Mouse (Mus musculus) embryonic facial prominence, embryonic 13.5 days (tissue): Measurements from ENCODE around the gene Retnlg. TPM values are rescaled to one million over a fixed set of nuclear protein-coding genes. Genes with fewer than 3 reads are reported as not detected.
"Not testable (repeated sequence)": the region's sequence is repeated elsewhere in the genome, so short reads cannot be mapped to it uniquely, and the experiment has no call there.

Source experiments
- ATAC-seq: fragments of 200-750 bp; cut with Nextera tagmentation; 2 replicates; pipeline ENCODE4 v1.8.0; 2017; ENCODE audit warnings: low read depth; ENCODE audit not compliant: insufficient number of reproducible peaks, insufficient read depth, low FRiP score, low TSS enrichment
- H3K27ac ChIP-seq: fragments of 300-500 bp; sonication (generic); 2 replicates; pipeline ENCODE4 v1.5.1; 2015; ENCODE audit warnings: moderate library complexity, mild to moderate bottlenecking, inconsistent platforms
- H3K27me3 ChIP-seq: fragments of 300-500 bp; sonication (generic); 2 replicates; pipeline ENCODE4 v1.6.1; 2015; ENCODE audit warnings: mild to moderate bottlenecking, inconsistent platforms
- H3K36me3 ChIP-seq: fragments of 300-500 bp; sonication (generic); 2 replicates; pipeline ENCODE4 v1.6.1; 2015; ENCODE audit warnings: mild to moderate bottlenecking, inconsistent platforms
- H3K4me1 ChIP-seq: fragments of 300-500 bp; sonication (generic); 2 replicates; pipeline ENCODE4 v1.6.1; 2015; ENCODE audit warnings: inconsistent platforms
- H3K4me2 ChIP-seq: fragments of 300-500 bp; sonication (generic); 2 replicates; pipeline ENCODE4 v1.6.1; 2015; ENCODE audit warnings: moderate library complexity, mild to moderate bottlenecking, inconsistent platforms
- H3K4me3 ChIP-seq: fragments of 300-500 bp; sonication (generic); 2 replicates; pipeline ENCODE4 v1.5.1; 2015; ENCODE audit warnings: mild to moderate bottlenecking, inconsistent platforms
- H3K9ac ChIP-seq: fragments of 300-500 bp; sonication (generic); 2 replicates; pipeline ENCODE4 v1.6.1; 2015; ENCODE audit warnings: mild to moderate bottlenecking, inconsistent platforms
- H3K9me3 ChIP-seq: fragments of 300-500 bp; sonication (generic); 2 replicates; pipeline ENCODE4 v1.6.1; 2016; ENCODE audit warnings: inconsistent platforms
- WGBS: fragments of 180-500 bp; shearing (Covaris S2); methylation state at CpG from one replicate; pipeline ENCODE4 v1.1.7; 2015; ENCODE audit warnings: mixed read lengths; 5-methylcytosine and 5-hydroxymethylcytosine counted together
- polyA plus RNA-seq: library from polyadenylated mRNA; unstranded; fragments of >200 nt; fragmentation: Nextera tagmentation; extraction: Ambion mirVana; gene quantifications from 2 replicates; pipeline ENCODE4 v1.2.1, GENCODE M21; 2015

Retnlg gene
- not detected in 2 replicates for polyA plus RNA-seq

DNA sequence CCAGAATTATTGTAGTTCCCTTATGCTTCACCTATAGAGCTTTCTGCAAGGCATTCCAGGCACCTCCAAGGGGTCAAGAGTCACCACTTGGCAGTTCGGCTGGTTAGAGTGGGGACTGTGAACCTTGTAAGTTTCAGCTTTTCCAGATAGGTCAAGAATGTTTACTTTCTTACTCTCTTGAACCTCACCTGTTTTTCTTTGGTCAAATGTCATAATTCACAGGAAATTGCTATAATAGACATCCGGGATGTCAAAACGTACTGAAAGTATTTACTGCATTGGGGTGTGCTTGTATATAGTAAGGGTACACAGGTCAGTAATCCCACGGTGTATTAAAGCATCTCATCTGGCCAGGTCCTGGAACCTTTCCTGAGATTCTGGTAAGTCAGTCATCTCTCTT, at the start of gene Retnlg:
Gene Retnlg, plus strand, starts transcription at position 301 of the 400 bp plus-strand sequence.
- no peaks in the 10 kb centered on the region for H3K27me3 ChIP-seq
- no peaks in the 10 kb centered on the region for H3K36me3 ChIP-seq
- no peak within 1 kb of the TSS for H3K9ac ChIP-seq
- ATAC-seq, result no peak
- H3K4me2 ChIP-seq, result no peak within 1 kb of the TSS
- no peak within 1 kb of the TSS for H3K4me3 ChIP-seq
- 79% methylated on average over 4 of the region's 4 CpGs for WGBS
- H3K4me1 ChIP-seq, result no peaks in the 10 kb centered on the region
- H3K27ac ChIP-seq, result no peak within 1 kb of the TSS
- H3K9me3 ChIP-seq, result no peaks in the 10 kb centered on the region

- Histone ChIP-seq H3K9ac (no peak overlapping the region), H3K4me1 (no peaks in the 10 kb centered on the region), H3K27me3 (no peaks in the 10 kb centered on the region), H3K4me2 (no peak overlapping the region), H3K9me3 (no peaks in the 10 kb centered on the region), H3K36me3 (no peaks in the 10 kb centered on the region), H3K27ac (no peak overlapping the region), H3K4me3 (no peak overlapping the region)
- WGBS, result 81% methylated on average over 3 of the region's 3 CpGs
- no peak for ATAC-seq
These were observed 45.9 kb upstream of the Retnlg start for GRCm38 (mm10) chr16:48826474-48826873.

DNA sequence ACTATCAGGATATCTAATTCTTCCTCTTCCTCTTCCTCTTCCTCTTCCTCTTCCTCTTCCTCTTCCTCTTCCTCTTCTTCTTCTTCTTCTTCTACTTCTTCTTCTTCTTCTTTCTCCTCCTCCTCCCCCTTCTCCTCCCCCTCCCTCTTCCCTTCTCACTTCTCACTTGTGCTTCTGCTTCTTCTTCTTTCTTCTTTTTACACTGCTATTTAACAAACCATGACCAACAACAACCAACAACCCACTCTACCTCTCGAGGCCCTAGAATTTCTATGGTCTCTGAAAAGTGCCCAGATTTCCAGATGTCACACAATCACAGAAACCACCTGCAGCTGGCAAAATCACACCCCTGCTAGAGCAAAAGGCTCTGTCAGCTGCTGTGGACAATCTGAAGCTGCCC, 44.8 kb upstream of the Retnlg start:
- Histone ChIP-seq H3K36me3 (no peaks in the 10 kb centered on the region), H3K4me1 (no peaks in the 10 kb centered on the region), H3K9ac (no peak overlapping the region), H3K27me3 (no peaks in the 10 kb centered on the region), H3K9me3 (no peaks in the 10 kb centered on the region), H3K27ac (no peak overlapping the region), H3K4me2 (no peak overlapping the region), H3K4me3 (no peak overlapping the region)
- WGBS, result 47% methylated on average over 1 of the region's 1 CpGs
- no peak for ATAC-seq

DNA sequence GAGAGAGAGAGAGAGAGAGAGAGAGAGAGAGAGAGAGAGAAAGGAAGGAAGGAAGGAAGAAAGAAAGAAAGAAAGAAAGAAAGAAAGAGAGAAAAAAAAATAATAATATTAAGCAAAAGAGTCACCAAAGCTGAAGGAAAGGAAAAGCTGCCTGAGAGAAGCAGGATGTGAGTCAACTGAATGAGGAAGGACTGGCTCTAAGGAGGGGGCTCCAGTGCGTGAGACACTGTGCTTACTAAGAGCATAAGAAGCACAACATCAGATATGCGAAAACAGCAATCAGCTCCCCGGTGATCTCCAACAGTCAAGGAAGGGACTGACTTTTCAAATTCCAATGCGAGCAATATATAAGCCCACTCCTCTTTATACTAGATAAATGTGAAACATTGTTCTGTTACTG, 43.4 kb upstream of the Retnlg start:
- 79% methylated on average over 4 of the region's 4 CpGs for WGBS
- no peaks in the 10 kb centered on the region for H3K36me3 ChIP-seq
- H3K27me3 ChIP-seq, result no peaks in the 10 kb centered on the region
- no peaks in the 10 kb centered on the region for H3K4me1 ChIP-seq
- no peak overlapping the region for H3K4me2 ChIP-seq
- no peak overlapping the region for H3K9ac ChIP-seq
- no peak for ATAC-seq
- H3K4me3 ChIP-seq, result no peak overlapping the region
- no peaks in the 10 kb centered on the region for H3K9me3 ChIP-seq
- H3K27ac ChIP-seq, result no peak overlapping the region

DNA sequence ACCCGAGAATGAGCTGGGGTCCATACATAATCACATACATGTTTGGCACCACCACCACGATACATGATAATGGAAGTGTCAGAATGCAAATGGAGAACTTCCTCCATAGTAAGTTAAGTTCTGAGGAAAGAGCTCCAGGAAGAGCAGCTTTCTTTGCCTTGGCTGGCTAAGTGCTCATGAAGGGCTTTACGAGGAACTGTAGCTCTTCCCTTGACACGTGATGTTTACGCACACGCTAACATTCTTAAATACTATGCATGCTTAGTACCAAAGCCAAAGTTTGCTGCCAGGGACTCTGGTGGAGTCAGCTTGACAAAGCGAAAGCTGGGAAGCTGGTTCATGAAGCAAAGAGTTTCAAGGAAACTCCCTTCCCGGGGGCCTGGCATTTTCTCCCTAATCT, 40.4 kb upstream of the Retnlg start:
- H3K4me3 ChIP-seq, result no peak overlapping the region
- ATAC-seq, result no peak
- H3K9me3 ChIP-seq, result no peaks in the 10 kb centered on the region
- H3K27ac ChIP-seq, result no peak overlapping the region
- H3K36me3 ChIP-seq, result no peaks in the 10 kb centered on the region
- 87% methylated on average over 8 of the region's 8 CpGs for WGBS
- no peaks in the 10 kb centered on the region for H3K27me3 ChIP-seq
- no peak overlapping the region for H3K4me2 ChIP-seq
- no peaks in the 10 kb centered on the region for H3K4me1 ChIP-seq
- no peak overlapping the region for H3K9ac ChIP-seq

GRCm38 (mm10) chr16:48833626-48834025, 38.8 kb upstream of the Retnlg start:
- H3K36me3 ChIP-seq, H3K4me3 ChIP-seq, H3K4me2 ChIP-seq, ATAC-seq, H3K27me3 ChIP-seq, H3K4me1 ChIP-seq, H3K9me3 ChIP-seq, H3K9ac ChIP-seq, H3K27ac ChIP-seq: not testable (repeated sequence)
- WGBS, result 61% methylated on average over 1 of the region's 1 CpGs

- Histone ChIP-seq H3K9ac (no peak within 1 kb of the TSS), H3K27ac (no peak within 1 kb of the TSS), H3K9me3 (no peaks in the 10 kb centered on the region), H3K4me3 (no peak within 1 kb of the TSS), H3K36me3 (no peaks in the 10 kb centered on the region), H3K4me2 (no peak within 1 kb of the TSS), H3K27me3 (no peaks in the 10 kb centered on the region), H3K4me1 (no peaks in the 10 kb centered on the region)
- ATAC-seq, result no peak
- WGBS, result 82% methylated on average over 3 of the region's 3 CpGs
These were observed 30.2 kb upstream of the Retnlg start, which contains the start of gene Retnla for GRCm38 (mm10) chr16:48842266-48842665. TSS of gene Retnla (plus strand) at chr16:48842551.

GRCm38 (mm10) chr16:48843671-48844386, 28.6 kb upstream of the Retnlg start:
- WGBS, result 87% methylated on average over 4 of the region's 4 CpGs
- Histone ChIP-seq H3K9me3 (no peaks in the 10 kb centered on the region), H3K4me1 (no peaks in the 10 kb centered on the region), H3K9ac (no peak overlapping the region), H3K4me3 (no peak overlapping the region), H3K27me3 (no peaks in the 10 kb centered on the region), H3K36me3 (no peaks in the 10 kb centered on the region), H3K4me2 (no peak overlapping the region), H3K27ac (no peak overlapping the region)
- ATAC-seq, result no peak

DNA sequence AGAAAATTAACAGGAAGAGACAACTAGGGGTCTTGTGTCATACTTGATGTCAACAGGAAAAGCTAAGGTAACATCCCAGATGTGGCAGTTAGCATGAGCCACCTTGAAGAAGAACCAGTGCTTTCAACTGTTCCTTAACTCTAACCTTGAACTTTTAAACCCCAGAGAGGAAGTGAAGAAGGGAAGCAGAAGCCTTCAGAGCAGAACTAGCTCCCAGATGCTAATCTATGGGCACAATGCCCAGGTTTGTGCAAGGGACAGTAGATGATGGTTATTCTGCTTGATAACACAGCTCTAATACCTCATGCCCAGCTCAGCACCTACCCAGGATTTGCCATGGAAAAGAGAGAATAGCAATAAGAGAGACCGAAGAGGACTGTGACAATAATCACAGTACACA, 7.4 kb upstream of the Retnlg start:
- ATAC-seq, result not testable (repeated sequence)

DNA sequence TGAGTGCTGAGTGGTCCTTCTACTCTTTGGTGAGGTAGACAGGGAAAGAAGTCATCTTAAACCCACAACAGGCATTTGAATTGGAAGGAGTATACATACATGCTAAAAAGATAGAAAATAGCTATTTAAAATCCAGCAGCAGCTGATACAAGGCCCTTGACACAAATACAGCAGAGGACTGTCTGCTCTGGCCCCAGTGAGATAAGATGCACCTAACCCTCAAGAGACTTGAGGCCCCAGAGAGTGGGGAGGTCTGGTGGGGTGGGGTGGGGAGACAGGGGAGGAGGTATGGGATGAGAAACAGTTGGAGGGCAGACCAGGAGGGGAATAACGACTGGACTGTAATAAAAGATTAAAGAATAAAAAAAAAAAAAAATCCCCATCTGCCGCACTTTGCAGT, 4.7 kb upstream of the Retnlg start:
- Histone ChIP-seq H3K4me1 (no peaks in the 10 kb centered on the region), H3K27me3 (no peaks in the 10 kb centered on the region), H3K4me2 (no peak overlapping the region), H3K4me3 (no peak overlapping the region), H3K27ac (no peak overlapping the region), H3K36me3 (no peaks in the 10 kb centered on the region), H3K9me3 (no peaks in the 10 kb centered on the region), H3K9ac (no peak overlapping the region)
- 85% methylated on average over 2 of the region's 2 CpGs for WGBS
- ATAC-seq, result no peak

More for the DNA sequence above, 7.4 kb upstream of the Retnlg start:
- WGBS, result 89% methylated on average over 1 of the region's 1 CpGs
- not testable (repeated sequence) for H3K9me3 ChIP-seq, H3K36me3 ChIP-seq, H3K27ac ChIP-seq, H3K4me2 ChIP-seq, H3K27me3 ChIP-seq, H3K4me3 ChIP-seq, H3K4me1 ChIP-seq, H3K9ac ChIP-seq

DNA sequence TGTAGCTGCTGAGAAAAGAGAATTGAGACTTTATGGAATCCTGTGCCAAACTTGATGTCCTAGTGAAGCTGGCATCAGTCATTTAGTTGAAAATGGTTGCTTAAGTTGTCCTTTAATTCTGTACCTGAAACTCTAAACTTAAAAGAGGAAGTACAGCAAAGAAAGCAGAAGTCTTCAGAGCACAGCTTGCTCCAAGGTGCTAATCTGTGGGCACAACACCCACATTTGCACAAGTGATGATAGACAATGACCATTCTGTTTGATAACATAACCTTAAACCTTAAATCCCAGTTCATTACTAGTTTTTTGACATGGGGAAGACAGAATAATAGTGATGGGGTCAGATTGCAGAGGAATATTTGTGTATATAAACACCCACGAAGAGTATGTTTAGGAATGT, 3.8 kb upstream of the Retnlg start:
- no peaks in the 10 kb centered on the region for H3K4me1 ChIP-seq
- no peak overlapping the region for H3K27ac ChIP-seq
- H3K36me3 ChIP-seq, result no peaks in the 10 kb centered on the region
- H3K9ac ChIP-seq, result no peak overlapping the region
- no peak overlapping the region for H3K4me2 ChIP-seq
- ATAC-seq, result no peak
- no peak overlapping the region for H3K4me3 ChIP-seq
- H3K9me3 ChIP-seq, result no peaks in the 10 kb centered on the region
- H3K27me3 ChIP-seq, result no peaks in the 10 kb centered on the region
- WGBS, result 74% methylated on average over 1 of the region's 1 CpGs

DNA sequence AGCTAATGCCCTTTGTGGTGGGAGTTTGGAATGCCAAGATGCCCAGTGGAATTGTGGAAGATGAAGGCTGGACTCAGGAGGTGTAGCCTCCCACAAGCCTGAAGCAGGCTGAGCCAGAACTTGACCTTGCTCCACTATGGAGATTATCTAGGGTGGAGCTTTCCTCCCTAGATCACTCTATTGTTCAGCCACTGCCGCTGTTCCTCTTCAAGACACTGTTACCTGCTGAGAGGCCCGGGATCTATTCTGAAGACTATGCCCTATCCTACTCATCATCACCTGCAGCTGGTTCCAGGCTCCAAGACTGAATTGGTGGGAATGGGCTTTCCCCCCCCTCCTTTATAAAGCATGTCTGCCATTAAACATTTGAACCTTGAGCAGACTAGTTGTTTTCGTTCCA, 2.8 kb upstream of the Retnlg start:
- Histone ChIP-seq H3K27me3 (no peaks in the 10 kb centered on the region), H3K4me1 (no peaks in the 10 kb centered on the region), H3K9ac (no peak overlapping the region), H3K4me3 (no peak overlapping the region), H3K4me2 (no peak overlapping the region), H3K9me3 (no peaks in the 10 kb centered on the region), H3K27ac (no peak overlapping the region), H3K36me3 (no peaks in the 10 kb centered on the region)
- WGBS, result 64% methylated on average over 3 of the region's 3 CpGs
- ATAC-seq, result no peak
